Mouse (Mus musculus) small intestine, adult 2 months (tissue): ENCODE results near the gene 6430548M08Rik.

Experiments used
- CTCF ChIP-seq: fragments of 200-500 bp; IDR thresholded peaks from 2 replicates; pipeline ENCODE4 v1.5.1; 2012; ENCODE audit warnings: low read depth, mild to moderate bottlenecking, control low read depth, inconsistent platforms, low read length, moderate library complexity, mixed read lengths; ENCODE audit not compliant: insufficient replicate concordance, insufficient read length; ENCODE audit errors: extremely low read depth
- POLR2A ChIP-seq: fragments of 200-500 bp; IDR thresholded peaks from 2 replicates; pipeline ENCODE4 v1.6.1; 2012; ENCODE audit warnings: low read depth, mild to moderate bottlenecking, control low read depth, inconsistent platforms, low read length, moderate library complexity

DNA sequence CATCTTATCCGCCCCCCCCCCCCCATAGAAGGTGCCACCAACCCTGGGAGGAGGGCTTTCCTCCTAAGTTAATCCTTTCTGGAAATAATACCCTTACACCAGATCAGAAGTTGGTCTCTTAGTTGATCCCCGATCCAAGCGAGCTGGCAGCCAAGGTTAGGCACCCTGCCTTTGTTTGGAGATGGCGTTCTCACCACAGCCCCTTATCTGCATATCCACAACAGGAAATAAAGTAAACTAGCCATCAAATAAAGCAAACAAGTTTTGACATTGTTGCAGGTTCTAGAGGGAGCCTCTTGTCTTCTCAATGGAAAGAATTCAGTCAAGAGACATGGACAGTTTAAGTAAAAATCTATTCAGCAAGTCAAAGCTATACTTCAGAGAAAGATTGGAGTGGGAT, 2.6 kb upstream of the 6430548M08Rik start:
- TF ChIP-seq CTCF (no peak), POLR2A (no peak)
